Mouse (Mus musculus) splenic B cell, adult 2 months (primary cell): ENCODE measurements at regions not wholly inside any gene's neighbourhood (a gene's known extent, or its start where the extent isn't known, plus 50 kb on each side); places are given as distances from the start of the nearest gene placed in this dataset.

ENCODE experiments used
- DNase-seq: peaks from one replicate; pipeline ENCODE4 v3.0.0-alpha.2; 2011; ENCODE audit warnings: low read depth, low spot score
- H3K27me3 ChIP-seq: 2 replicates; pipeline ENCODE4 v1.6.1; 2012; ENCODE audit warnings: mild to moderate bottlenecking, low read length, moderate library complexity, mixed read lengths; ENCODE audit not compliant: control insufficient read depth, poor library complexity, insufficient read depth, severe bottlenecking
- H3K36me3 ChIP-seq: 2 replicates; pipeline ENCODE4 v1.6.1; 2012; ENCODE audit warnings: mild to moderate bottlenecking, low read length, moderate library complexity, mixed read lengths; ENCODE audit not compliant: control insufficient read depth, poor library complexity, insufficient read depth, severe bottlenecking

- DNase-seq = no peak
- H3K36me3 ChIP-seq = no peaks in the 10 kb centered on the region
- no peaks in the 10 kb centered on the region for H3K27me3 ChIP-seq
These were observed 270.0 kb downstream of the Adgrg6 start for GRCm38 (mm10) chr10:14275477-14275876.

DNA sequence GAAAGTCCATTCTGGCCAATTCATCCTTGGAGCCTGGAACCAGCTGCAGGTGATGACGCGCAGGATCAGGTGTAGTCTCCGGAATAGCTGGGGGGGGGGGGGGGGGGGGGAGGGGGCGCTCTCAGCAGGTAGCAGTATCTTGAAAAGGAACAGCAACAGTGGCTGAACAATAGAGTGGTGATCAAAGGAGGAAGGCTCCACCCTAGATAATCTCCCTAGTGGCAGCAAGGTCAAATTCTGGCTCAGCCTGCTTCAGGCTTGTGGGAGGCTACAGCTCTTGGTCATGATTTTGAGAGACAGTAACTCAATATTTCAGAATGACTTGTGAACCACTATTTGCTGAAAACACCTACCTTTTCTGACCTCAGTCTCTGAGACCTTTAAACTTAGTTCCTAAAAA lies 275.5 kb downstream of the Adgrg6 start:
- no peak for DNase-seq
- Histone ChIP-seq H3K36me3 (no peaks in the 10 kb centered on the region), H3K27me3 (no peaks in the 10 kb centered on the region)

DNA sequence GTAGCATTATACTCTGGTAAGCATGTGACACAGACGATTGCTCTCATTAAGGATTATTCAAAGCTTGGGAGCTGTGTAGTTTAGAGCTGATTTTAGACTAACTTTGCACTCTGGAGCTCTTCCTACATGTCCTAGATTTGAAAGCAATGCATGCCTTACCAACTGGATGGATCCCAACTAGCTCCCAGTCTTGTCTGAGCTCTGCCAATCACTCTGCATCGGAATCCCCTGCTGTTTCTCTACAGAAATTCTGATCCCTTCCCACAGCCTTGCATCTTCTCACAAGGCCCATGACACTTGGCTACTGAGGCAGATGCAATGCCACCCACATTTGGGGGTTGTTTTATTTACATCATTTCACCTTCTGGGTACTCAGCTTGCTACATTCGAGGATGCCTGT lies 277.8 kb downstream of the Adgrg6 start:
- H3K27me3 ChIP-seq = no peaks in the 10 kb centered on the region
- H3K36me3 ChIP-seq = no peaks in the 10 kb centered on the region
- DNase-seq = no peak

GRCm38 (mm10) chr10:14239670-14240069 lies 273.8 kb downstream of the Hivep2 start:
- no peaks in the 10 kb centered on the region for H3K27me3 ChIP-seq
- DNase-seq = no peak
- no peaks in the 10 kb centered on the region for H3K36me3 ChIP-seq

DNA sequence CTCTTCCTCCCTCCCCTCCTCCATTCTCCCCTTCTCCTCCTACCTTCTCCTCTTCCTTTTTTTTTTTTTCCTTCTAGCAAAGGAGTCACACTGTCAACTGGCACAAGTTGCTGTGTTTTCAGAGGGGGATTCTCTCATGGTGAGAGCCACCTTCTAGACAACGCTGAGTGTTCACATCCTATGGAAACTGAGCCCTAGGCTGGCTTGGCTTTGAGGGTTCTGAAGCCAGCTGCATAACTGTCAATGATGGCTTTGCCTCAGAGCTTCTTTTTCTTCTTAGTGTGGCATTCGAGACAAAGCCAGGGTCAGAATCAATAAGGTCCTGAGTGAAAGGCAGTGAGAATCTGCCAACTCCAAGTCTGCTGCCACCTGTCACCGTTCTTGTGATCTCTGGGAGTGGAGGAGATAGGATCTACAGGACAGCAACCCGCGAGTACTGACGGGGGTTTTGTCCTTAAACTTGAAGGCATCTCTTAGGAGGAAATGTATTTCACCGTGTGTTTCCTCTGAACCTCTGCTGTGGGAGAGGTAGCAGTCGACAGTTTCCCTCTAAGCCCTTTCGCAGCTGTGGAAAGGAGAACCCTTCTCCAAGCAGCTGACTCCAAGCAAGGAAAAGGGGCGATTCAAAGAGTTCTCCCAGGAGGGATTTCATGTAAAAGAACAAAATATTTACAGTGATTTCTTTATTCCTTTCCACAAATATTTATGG lies 269.2 kb downstream of the Hivep2 start:
- no peaks in the 10 kb centered on the region for H3K36me3 ChIP-seq
- no peak for DNase-seq

GRCm38 (mm10) chr10:14234005-14234602 lies 268.2 kb downstream of the Hivep2 start:
- Histone ChIP-seq H3K27me3 (no peaks in the 10 kb centered on the region), H3K36me3 (no peaks in the 10 kb centered on the region)
- DNase-seq = no peak

More for the DNA sequence above, 269.2 kb downstream of the Hivep2 start:
- no peaks in the 10 kb centered on the region for H3K27me3 ChIP-seq

DNA sequence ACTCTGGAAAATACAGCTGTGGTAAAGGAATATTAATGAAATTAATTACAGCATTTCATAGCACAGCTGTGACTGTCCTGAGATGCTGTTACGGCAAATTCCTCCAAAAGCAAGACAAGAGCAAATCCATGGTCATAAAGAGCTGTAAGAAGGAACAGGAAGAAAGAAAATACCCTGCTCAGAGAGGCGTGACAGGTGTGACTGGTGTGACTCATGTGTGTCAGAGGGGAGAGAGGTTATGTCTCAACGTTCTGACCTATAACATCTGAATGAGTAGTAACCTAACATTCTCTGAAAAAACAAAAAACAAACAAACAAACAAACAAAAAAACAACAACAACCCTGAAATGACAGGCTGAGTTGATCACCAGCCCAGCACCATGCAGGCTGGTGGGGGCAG lies 267.5 kb downstream of the Hivep2 start:
- no peaks in the 10 kb centered on the region for H3K36me3 ChIP-seq
- peak; percentile 48 for DNase-seq

GRCm38 (mm10) chr10:14231464-14231863 lies 265.6 kb downstream of the Hivep2 start:
- no peaks in the 10 kb centered on the region for H3K36me3 ChIP-seq
- no peaks in the 10 kb centered on the region for H3K27me3 ChIP-seq
- no peak for DNase-seq

More for the DNA sequence above, 267.5 kb downstream of the Hivep2 start:
- H3K27me3 ChIP-seq = no peaks in the 10 kb centered on the region

DNA sequence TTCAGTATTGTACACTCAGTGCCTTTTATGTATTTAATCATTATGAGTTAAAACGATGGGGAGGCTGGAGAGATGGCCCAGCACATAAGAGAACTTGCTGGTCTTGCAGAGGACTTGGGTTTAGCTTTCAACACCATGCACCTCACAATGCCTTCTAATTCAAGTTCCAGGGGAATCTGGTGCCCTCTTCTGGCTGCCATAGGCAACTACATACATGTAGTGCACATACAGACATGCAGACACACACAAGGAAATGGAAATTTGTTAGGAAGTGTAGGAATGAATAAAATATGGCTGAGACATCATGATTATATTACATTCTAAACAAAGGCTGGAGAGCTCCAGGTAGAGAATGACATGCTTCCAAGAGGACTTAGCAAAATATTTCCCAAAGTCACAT lies 251.4 kb downstream of the Hivep2 start:
- DNase-seq = no peak
- no peaks in the 10 kb centered on the region for H3K36me3 ChIP-seq
- no peaks in the 10 kb centered on the region for H3K27me3 ChIP-seq

DNA sequence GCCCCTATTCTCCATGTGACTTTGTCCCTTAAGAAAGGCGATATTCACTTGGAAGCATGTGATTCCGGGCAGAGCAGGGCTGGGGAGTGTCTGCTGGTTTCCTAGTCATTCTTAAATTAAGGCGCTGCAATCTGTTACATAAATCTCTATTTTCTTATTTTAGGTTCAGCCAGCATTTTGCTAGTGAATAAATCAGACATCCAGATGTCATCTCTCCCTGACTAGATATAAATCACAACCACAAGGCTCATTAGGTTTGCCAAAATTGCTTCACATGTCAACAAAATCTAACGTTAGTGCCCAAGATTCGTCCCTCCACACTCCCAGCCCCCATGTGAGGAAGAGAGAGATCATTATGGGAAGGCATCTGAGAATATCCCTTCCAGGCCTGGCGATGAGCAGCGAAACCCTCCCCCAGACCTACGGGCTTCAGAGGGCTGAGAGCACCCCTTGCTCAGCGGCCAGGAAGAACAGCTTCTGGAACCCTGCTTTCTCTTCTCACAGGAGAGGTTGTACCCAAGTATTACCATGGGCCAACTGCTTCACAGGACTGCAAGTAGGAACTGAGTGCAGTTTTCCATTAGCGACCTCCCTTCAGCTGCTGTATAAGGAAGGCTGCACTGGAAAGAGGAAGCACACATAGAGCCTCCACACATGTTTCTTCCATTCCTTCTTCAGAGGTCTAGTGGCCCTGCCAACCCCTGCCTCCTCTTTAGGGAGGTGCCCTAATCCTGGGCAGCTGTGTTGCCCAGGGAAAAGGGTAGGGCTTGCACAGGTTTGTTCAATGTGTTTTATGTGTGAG lies 250.5 kb downstream of the Hivep2 start:
- no peak for DNase-seq
- no peaks in the 10 kb centered on the region for H3K27me3 ChIP-seq
- H3K36me3 ChIP-seq = no peaks in the 10 kb centered on the region

DNA sequence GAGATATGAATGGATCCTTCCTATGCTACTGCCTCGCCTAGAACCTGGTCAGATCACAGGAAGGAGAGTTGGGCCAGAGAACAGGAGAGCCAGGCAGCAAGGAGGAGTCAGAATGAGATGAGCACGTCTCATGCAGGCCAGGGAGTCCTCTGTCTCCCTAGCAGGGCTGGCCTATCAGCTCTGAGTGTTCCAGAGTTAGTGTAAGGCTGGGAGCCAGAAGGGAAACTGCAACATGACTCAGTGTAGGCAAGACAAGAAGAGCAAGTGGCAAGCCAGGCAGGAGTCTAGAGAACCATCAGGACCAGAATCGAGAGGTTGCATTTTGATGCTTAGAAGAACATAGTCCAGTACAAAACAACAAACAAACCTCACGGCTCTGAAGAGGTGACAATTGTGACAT lies 249.6 kb downstream of the Hivep2 start:
- no peaks in the 10 kb centered on the region for H3K27me3 ChIP-seq
- no peaks in the 10 kb centered on the region for H3K36me3 ChIP-seq
- no peak for DNase-seq

- Histone ChIP-seq H3K27me3 (no peaks in the 10 kb centered on the region), H3K36me3 (no peaks in the 10 kb centered on the region)
- no peak for DNase-seq
These were observed 247.7 kb downstream of the Hivep2 start for GRCm38 (mm10) chr10:14213536-14213935.

DNA sequence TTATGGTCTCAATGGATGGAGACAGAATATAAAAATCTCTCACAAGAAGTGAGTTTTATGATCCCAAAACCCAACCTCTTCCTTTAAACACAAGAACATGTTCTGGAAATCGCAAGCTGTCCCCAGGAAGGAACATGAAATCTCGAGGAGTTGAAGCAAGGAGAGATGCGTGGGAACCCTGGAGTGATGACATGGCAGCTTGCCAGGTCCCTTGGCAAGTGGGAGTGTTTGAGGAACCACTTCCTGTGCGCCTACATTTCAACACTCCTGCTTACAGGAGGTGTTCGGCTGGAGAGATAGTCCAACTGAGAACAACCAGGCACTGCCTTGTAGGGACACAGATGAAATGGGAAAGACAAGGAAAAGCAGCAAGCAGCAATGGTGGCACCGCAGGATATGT lies 246.1 kb downstream of the Hivep2 start:
- Histone ChIP-seq H3K27me3 (no peaks in the 10 kb centered on the region), H3K36me3 (no peaks in the 10 kb centered on the region)
- DNase-seq = no peak

DNA sequence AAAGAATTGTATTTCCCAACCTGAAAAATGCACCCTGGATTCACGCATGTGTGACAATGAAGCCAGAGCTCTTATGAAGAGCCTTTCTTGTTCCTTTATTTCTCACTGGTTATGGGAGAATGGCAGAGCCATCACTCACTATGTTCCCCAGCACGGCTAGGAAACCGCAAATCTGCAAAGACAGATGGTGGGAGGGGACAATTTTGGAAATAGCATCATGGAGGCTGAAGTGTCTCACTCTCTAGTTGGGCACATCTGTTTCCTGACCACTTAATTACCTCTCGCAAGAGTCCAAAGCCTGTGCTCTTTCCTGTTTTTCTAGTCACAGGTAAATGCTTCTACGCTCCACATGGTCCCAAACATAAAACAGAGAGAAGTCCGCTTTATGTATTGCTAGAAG lies 245.6 kb downstream of the Hivep2 start:
- no peaks in the 10 kb centered on the region for H3K27me3 ChIP-seq
- DNase-seq = peak; percentile 4
- H3K36me3 ChIP-seq = no peaks in the 10 kb centered on the region

- DNase-seq = no peak
- Histone ChIP-seq H3K36me3 (no peaks in the 10 kb centered on the region), H3K27me3 (no peaks in the 10 kb centered on the region)
These were observed 244.6 kb downstream of the Hivep2 start for GRCm38 (mm10) chr10:14210445-14210844.
